Mouse (Mus musculus) testis, adult 2 months (tissue): ENCODE data around the gene Gm6502.
"Not testable (repeated sequence)": the region's sequence is repeated elsewhere in the genome, so short reads cannot be mapped to it uniquely, and the experiment has no call there.

Experiments used
- CTCF ChIP-seq: fragments of 200-500 bp; IDR thresholded peaks from 2 replicates; pipeline ENCODE4 v1.5.1; 2012; ENCODE audit warnings: low read depth, mild to moderate bottlenecking, inconsistent platforms, low read length, moderate library complexity; ENCODE audit not compliant: control insufficient read depth, insufficient read depth, insufficient replicate concordance
- POLR2A ChIP-seq: fragments of 200-500 bp; IDR thresholded peaks from 2 replicates; pipeline ENCODE4 v1.6.1; 2012; ENCODE audit warnings: low read depth, mild to moderate bottlenecking, inconsistent platforms, low read length, moderate library complexity; ENCODE audit not compliant: control insufficient read depth

DNA sequence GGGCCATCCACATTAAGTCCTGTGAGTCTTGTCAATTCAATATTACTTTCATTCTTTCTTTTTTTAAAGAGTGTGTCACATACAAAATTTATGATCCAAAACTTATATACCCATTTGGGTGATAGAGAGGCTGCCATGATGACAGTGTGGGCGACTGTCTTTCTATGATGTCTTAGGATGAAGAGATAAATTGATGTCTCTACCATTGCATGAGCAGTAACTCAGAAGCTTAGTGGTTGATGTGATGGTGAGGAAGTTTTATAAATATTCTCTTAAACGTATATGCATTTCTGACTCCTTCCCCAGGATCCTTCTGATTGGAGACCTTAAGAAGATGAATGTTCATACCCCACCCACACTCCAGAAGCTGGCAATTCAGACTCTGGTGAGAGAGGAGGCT is at the start of gene Gm6502:
- not testable (repeated sequence) for TF ChIP-seq CTCF, POLR2A
